Mouse (Mus musculus) MEL (cell line): ENCODE measurements around the gene Nlgn3. TPM values are rescaled to one million over a fixed set of nuclear protein-coding genes. Genes with fewer than 3 reads are reported as not detected.

ENCODE experiments used
- DNase-seq: peaks from one replicate; pipeline ENCODE4 v3.0.0; 2011; ENCODE audit warnings: low read depth, low spot score
- H3K27ac ChIP-seq: 2 replicates; pipeline ENCODE4 v1.5.1; 2012; ENCODE audit warnings: low read depth, mild to moderate bottlenecking, control low read depth, low read length, moderate library complexity; ENCODE audit not compliant: control insufficient read depth
- H3K27me3 ChIP-seq, 2 experiments: fragments of 150-350 bp in 1 of 2; sonication (generic) in 1 of 2; 2 replicates each; pipeline ENCODE4 v1.6.1; 2012; ENCODE audit warnings: low read length in 2 of 2, mild to moderate bottlenecking in 2 of 2, improper control_type of control experiment in 1 of 2, moderate library complexity in 1 of 2; ENCODE audit not compliant: insufficient read depth in 2 of 2, control insufficient read depth in 1 of 2
- H3K36me3 ChIP-seq, 2 experiments: 2 replicates each; pipeline ENCODE4 v1.6.1; 2012 to 2014; ENCODE audit warnings: low read length in 2 of 2, improper control_type of control experiment in 1 of 2, inconsistent platforms in 1 of 2, mild to moderate bottlenecking in 1 of 2; ENCODE audit not compliant: insufficient read depth in 2 of 2, control insufficient read depth in 1 of 2
- H3K4me1 ChIP-seq, 2 experiments: fragments of 150-350 bp in 1 of 2; sonication (generic) in 1 of 2; 2 replicates each; pipeline ENCODE4 v1.6.1; 2012; ENCODE audit warnings: low read length in 2 of 2, improper control_type of control experiment in 1 of 2, mild to moderate bottlenecking in 1 of 2; ENCODE audit not compliant: insufficient read depth in 2 of 2, control insufficient read depth in 1 of 2
- H3K4me3 ChIP-seq, 2 experiments: fragments of 150-350 bp in 1 of 2; sonication (generic) in 1 of 2; 2 replicates each; pipeline ENCODE4 v1.5.1; 2012; ENCODE audit warnings: low read depth in 2 of 2, low read length in 2 of 2, mild to moderate bottlenecking in 2 of 2, moderate library complexity in 2 of 2, control low read depth in 1 of 2, improper control_type of control experiment in 1 of 2; ENCODE audit not compliant: control insufficient read depth in 1 of 2, insufficient read depth in 1 of 2
- H3K79me2 ChIP-seq: 2 replicates; pipeline ENCODE4 v1.6.1; 2012; ENCODE audit warnings: mild to moderate bottlenecking, low read length, moderate library complexity; ENCODE audit not compliant: control insufficient read depth, poor library complexity, insufficient read depth
- H3K9ac ChIP-seq: 2 replicates; pipeline ENCODE4 v1.6.1; 2012; ENCODE audit warnings: low read depth, mild to moderate bottlenecking, control low read depth, low read length, moderate library complexity; ENCODE audit not compliant: control insufficient read depth, poor library complexity, severe bottlenecking
- H3K9me3 ChIP-seq: fragments of 150-350 bp; sonication (generic); replicated peaks from 2 replicates; pipeline ENCODE4 v1.6.1; 2012; ENCODE audit warnings: mild to moderate bottlenecking, low read length, improper control_type of control experiment, moderate library complexity; ENCODE audit not compliant: insufficient read depth
- BHLHE40 ChIP-seq: IDR thresholded peaks from 2 replicates; pipeline ENCODE4 v1.6.1; 2012; ENCODE audit warnings: low read depth, mild to moderate bottlenecking, inconsistent platforms, low read length, improper control_type of control experiment, borderline replicate concordance
- CHD2 ChIP-seq: IDR thresholded peaks from 2 replicates; pipeline ENCODE4 v1.6.1; 2011; ENCODE audit warnings: low read length, improper control_type of control experiment
- CTCF ChIP-seq, 3 experiments: IDR thresholded peaks in 2 of 3; conservative IDR thresholded peaks in 1 of 3; 2 replicates each; pipeline ENCODE4 v1.5.1; 2011 to 2012; ENCODE audit warnings: low read length in 3 of 3, low read depth in 2 of 3, mild to moderate bottlenecking in 2 of 3, improper control_type of control experiment in 1 of 3, inconsistent platforms in 1 of 3, mixed read lengths in 1 of 3, moderate library complexity in 1 of 3; ENCODE audit not compliant: control insufficient read depth in 1 of 3, insufficient read depth in 1 of 3, poor library complexity in 1 of 3, severe bottlenecking in 1 of 3
- E2F4 ChIP-seq: IDR thresholded peaks from 2 replicates; pipeline ENCODE4 v1.6.1; 2011; ENCODE audit warnings: low read depth, low read length, improper control_type of control experiment, borderline replicate concordance
- ELF1 ChIP-seq: IDR thresholded peaks from 2 replicates; pipeline ENCODE4 v1.6.1; 2014; ENCODE audit warnings: low read depth, mild to moderate bottlenecking, inconsistent platforms, low read length, improper control_type of control experiment, moderate library complexity
- EP300 ChIP-seq, 2 experiments: IDR thresholded peaks; 2 replicates each; pipeline ENCODE4 v1.6.1; 2011; ENCODE audit warnings: improper control_type of control experiment in 2 of 2, low read length in 2 of 2, low read depth in 1 of 2, mild to moderate bottlenecking in 1 of 2
- ETS1 ChIP-seq: IDR thresholded peaks from 2 replicates; pipeline ENCODE4 v1.6.1; 2012; ENCODE audit warnings: low read depth, mild to moderate bottlenecking, inconsistent platforms, low read length, improper control_type of control experiment, moderate library complexity
- GATA1 ChIP-seq: IDR thresholded peaks from 2 replicates; pipeline ENCODE4 v1.6.1; 2011; ENCODE audit warnings: low read depth, low read length, improper control_type of control experiment
- JUND ChIP-seq: IDR thresholded peaks from 2 replicates; pipeline ENCODE4 v1.6.1; 2011; ENCODE audit warnings: low read depth, mild to moderate bottlenecking, improper control_type of control experiment, low read length
- KAT2A ChIP-seq: conservative IDR thresholded peaks from 2 replicates; pipeline ENCODE4 v1.6.1; 2012; ENCODE audit warnings: low read depth, low read length, improper control_type of control experiment, inconsistent platforms
- MAZ ChIP-seq: IDR thresholded peaks from 2 replicates; pipeline ENCODE4 v1.6.1; 2012; ENCODE audit warnings: low read depth, mild to moderate bottlenecking, inconsistent platforms, low read length, improper control_type of control experiment
- MEF2A ChIP-seq: IDR thresholded peaks from 2 replicates; pipeline ENCODE4 v1.6.1; 2014; ENCODE audit warnings: low read depth, mild to moderate bottlenecking, inconsistent platforms, low read length, improper control_type of control experiment; ENCODE audit not compliant: poor library complexity, insufficient replicate concordance, severe bottlenecking; ENCODE audit errors: extremely low read depth
- MXI1 ChIP-seq: IDR thresholded peaks from 2 replicates; pipeline ENCODE4 v1.6.1; 2011; ENCODE audit warnings: mild to moderate bottlenecking, low read depth, low read length, improper control_type of control experiment
- MYB ChIP-seq: IDR thresholded peaks from 2 replicates; pipeline ENCODE4 v1.6.1; 2011; ENCODE audit warnings: mild to moderate bottlenecking, low read depth, low read length, improper control_type of control experiment
- MYC ChIP-seq: IDR thresholded peaks from 2 replicates; pipeline ENCODE4 v1.6.1; 2011; ENCODE audit warnings: low read depth, mild to moderate bottlenecking, low read length, improper control_type of control experiment, moderate library complexity
- NRF1 ChIP-seq: IDR thresholded peaks from 2 replicates; pipeline ENCODE4 v1.6.1; 2014; ENCODE audit warnings: low read depth, mild to moderate bottlenecking, inconsistent platforms, low read length, improper control_type of control experiment, moderate library complexity; ENCODE audit not compliant: poor library complexity, insufficient read depth, severe bottlenecking
- POLR2AphosphoS2 ChIP-seq: IDR thresholded peaks from 2 replicates; pipeline ENCODE4 v1.6.1; 2011; ENCODE audit warnings: low read length, improper control_type of control experiment
- POLR2AphosphoS5 ChIP-seq: IDR thresholded peaks from 2 replicates; pipeline ENCODE4 v1.6.1; 2012; ENCODE audit warnings: low read depth, borderline replicate concordance, mild to moderate bottlenecking, inconsistent platforms, low read length, moderate library complexity, mixed read lengths
- RAD21 ChIP-seq: IDR thresholded peaks from 2 replicates; pipeline ENCODE4 v1.6.1; 2011; ENCODE audit warnings: mild to moderate bottlenecking, low read depth, low read length, improper control_type of control experiment
- RCOR1 ChIP-seq: IDR thresholded peaks from 2 replicates; pipeline ENCODE4 v1.6.1; 2012; ENCODE audit warnings: low read depth, mild to moderate bottlenecking, inconsistent platforms, low read length, improper control_type of control experiment
- SIN3A ChIP-seq: IDR thresholded peaks from 2 replicates; pipeline ENCODE4 v1.6.1; 2012; ENCODE audit warnings: low read length, improper control_type of control experiment, inconsistent platforms
- SMC3 ChIP-seq: IDR thresholded peaks from 2 replicates; pipeline ENCODE4 v1.6.1; 2011; ENCODE audit warnings: low read depth, low read length, improper control_type of control experiment
- TAL1 ChIP-seq: IDR thresholded peaks from 2 replicates; pipeline ENCODE4 v1.6.1; 2012; ENCODE audit warnings: mild to moderate bottlenecking, inconsistent platforms, low read length, moderate library complexity, mixed read lengths
- TBP ChIP-seq: IDR thresholded peaks from 2 replicates; pipeline ENCODE4 v1.8.0; 2011; ENCODE audit warnings: low read depth, low read length, improper control_type of control experiment
- TCF12 ChIP-seq: IDR thresholded peaks from 2 replicates; pipeline ENCODE4 v1.6.1; 2014; ENCODE audit warnings: low read depth, mild to moderate bottlenecking, inconsistent platforms, low read length, improper control_type of control experiment, moderate library complexity
- UBTF ChIP-seq: IDR thresholded peaks from 2 replicates; pipeline ENCODE4 v1.6.1; 2012; ENCODE audit warnings: low read depth, mild to moderate bottlenecking, inconsistent platforms, low read length, improper control_type of control experiment, moderate library complexity, borderline replicate concordance; ENCODE audit not compliant: insufficient read depth
- USF1 ChIP-seq: IDR thresholded peaks from 2 replicates; pipeline ENCODE4 v1.6.1; 2014; ENCODE audit warnings: low read depth, mild to moderate bottlenecking, inconsistent platforms, low read length, improper control_type of control experiment, moderate library complexity
- USF2 ChIP-seq, 2 experiments: IDR thresholded peaks; 2 replicates each; pipeline ENCODE4 v1.6.1; 2011 to 2012; ENCODE audit warnings: improper control_type of control experiment in 2 of 2, low read length in 2 of 2, borderline replicate concordance in 1 of 2, inconsistent platforms in 1 of 2, low read depth in 1 of 2, mild to moderate bottlenecking in 1 of 2; ENCODE audit not compliant: insufficient read depth in 1 of 2
- ZKSCAN1 ChIP-seq: IDR thresholded peaks from 2 replicates; pipeline ENCODE4 v1.6.1; 2012; ENCODE audit warnings: low read depth, mild to moderate bottlenecking, inconsistent platforms, low read length, improper control_type of control experiment, moderate library complexity
- ZMIZ1 ChIP-seq: IDR thresholded peaks from 2 replicates; pipeline ENCODE4 v1.6.1; 2012; ENCODE audit warnings: low read depth, mild to moderate bottlenecking, inconsistent platforms, low read length, improper control_type of control experiment, moderate library complexity
- ZNF384 ChIP-seq: IDR thresholded peaks from 2 replicates; pipeline ENCODE4 v1.6.1; 2012; ENCODE audit warnings: low read depth, mild to moderate bottlenecking, inconsistent platforms, low read length, improper control_type of control experiment
- polyA plus RNA-seq, 2 experiments: library from polyadenylated mRNA; stranded (reverse) in 1 of 2; unstranded in 1 of 2; fragments of >175 nt in 1 of 2; fragments of >200 nt in 1 of 2; gene quantifications; 2 replicates each; pipeline versions ENCODE4 v1.2.1 to v1.2.4; 2012; ENCODE audit warnings: low replicate concordance in 2 of 2, low read depth in 1 of 2; ENCODE audit not compliant: insufficient read length in 2 of 2, insufficient read depth in 1 of 2, missing spikeins in 1 of 2
- total RNA-seq: library from RNA; depleted of rRNA; stranded (reverse); fragments of 300-350 nt; gene quantifications from 2 replicates; pipeline ENCODE4 v1.2.3, GENCODE M21; 2012

Gene Nlgn3
- total and polyA plus RNA-seq, 3 experiments: 0.04 to 0.15 TPM; not detected in 1

GRCm38 (mm10) chrX:101290111-101290510, 8.9 kb upstream of the Nlgn3 start:
- Histone ChIP-seq H3K27me3 (no peaks in the 10 kb centered on the region), H3K79me2 (no peaks in the 10 kb centered on the region), H3K36me3 (peaks cover 15 to 36% of the 10 kb centered on the region in 2 experiments), H3K9me3 (no peaks in the 10 kb centered on the region), H3K4me3 (no peak overlapping the region), H3K27ac (peak overlapping the region; percentile 61; the same call in 1 of the 2 replicates), H3K9ac (no peak overlapping the region), H3K4me1 (peaks cover 23 to 30% of the 10 kb centered on the region in 2 experiments)
- peak; percentile 44 for DNase-seq
- TF ChIP-seq POLR2AphosphoS2 (no peak), TBP (no peak), ZMIZ1 (no peak), POLR2AphosphoS5 (no peak), UBTF (no peak), TAL1 (peak; percentile 29), CTCF (IDR thresholded peaks at IDR 0.05 in 2 of 3, conservative IDR thresholded peaks at IDR 0.05 in 1 of 3; ENCODE audit: control insufficient read depth in 1 of 3, insufficient read depth in 1 of 3, low read depth in 2 of 3, low read length in 3 of 3, poor library complexity in 1 of 3, severe bottlenecking in 1 of 3) (no peak), ETS1 (peak; percentile 79), JUND (no peak), RCOR1 (no peak), ZNF384 (no peak), E2F4 (no peak), MXI1 (no peak; the same call in 1 of the 2 replicates), MAZ (no peak), SIN3A (no peak), RAD21 (no peak), MEF2A (no peak), NRF1 (no peak), MYC (no peak), GATA1 (0 out of 2 replicates have a peak, but pooled peaks have one; percentile 9), BHLHE40 (no peak), SMC3 (no peak), EP300 (IDR thresholded peaks at IDR 0.05; ENCODE audit: low read depth in 1 of 2, low read length in 2 of 2) (peak; percentile 11 to 51; a peak in 2 of 4 replicates), MYB (no peak), KAT2A (no peak), USF2 (IDR thresholded peaks at IDR 0.05; ENCODE audit: borderline replicate concordance in 1 of 2, insufficient read depth in 1 of 2, low read depth in 1 of 2, low read length in 2 of 2) (no peak), CHD2 (no peak), ZKSCAN1 (no peak), USF1 (no peak), TCF12 (peak; percentile 43; the same call in 1 of the 2 replicates), ELF1 (no peak)
